Mouse (Mus musculus) heart, adult 18-20 months (tissue): Measurements from ENCODE around the gene Ldlrap1. TPM values are rescaled to one million over a fixed set of nuclear protein-coding genes. Genes with fewer than 3 reads are reported as not detected.
"Not testable (repeated sequence)": the region's sequence is repeated elsewhere in the genome, so short reads cannot be mapped to it uniquely, and the experiment has no call there.

Source experiments
- DNase-seq, 2 experiments: peaks; one replicate each; pipeline ENCODE4 v3.0.0; 2021 to 2022; ENCODE audit warnings: mixed read lengths in 1 of 2
- long read RNA-seq, 2 experiments: library from polyadenylated mRNA; stranded (forward); transcript quantifications; one replicate each; pipeline ENCODE4 v2.0.0; 2021
- total RNA-seq, 2 experiments: library from RNA; stranded (reverse); gene quantifications; 2 replicates each; pipeline ENCODE4 v1.2.3; 2021

The Ldlrap1 gene
- total RNA-seq, result 1 to 10 TPM; 7.7 to 9.8 TPM
- long read RNA-seq, experiment 1, full-length matches to known transcripts, result 12 of 13 reads
- long read RNA-seq, experiment 1, partial matches to known transcripts, result 0 of 13 reads
- long read RNA-seq, experiment 1, other reads (novel, unspliced or antisense), result 1 of 13 reads
- long read RNA-seq, experiment 2, full-length matches to known transcripts, result 3 of 5 reads
- long read RNA-seq, experiment 2, partial matches to known transcripts, result 1 of 5 reads
- long read RNA-seq, experiment 2, other reads (novel, unspliced or antisense), result 1 of 5 reads

DNA sequence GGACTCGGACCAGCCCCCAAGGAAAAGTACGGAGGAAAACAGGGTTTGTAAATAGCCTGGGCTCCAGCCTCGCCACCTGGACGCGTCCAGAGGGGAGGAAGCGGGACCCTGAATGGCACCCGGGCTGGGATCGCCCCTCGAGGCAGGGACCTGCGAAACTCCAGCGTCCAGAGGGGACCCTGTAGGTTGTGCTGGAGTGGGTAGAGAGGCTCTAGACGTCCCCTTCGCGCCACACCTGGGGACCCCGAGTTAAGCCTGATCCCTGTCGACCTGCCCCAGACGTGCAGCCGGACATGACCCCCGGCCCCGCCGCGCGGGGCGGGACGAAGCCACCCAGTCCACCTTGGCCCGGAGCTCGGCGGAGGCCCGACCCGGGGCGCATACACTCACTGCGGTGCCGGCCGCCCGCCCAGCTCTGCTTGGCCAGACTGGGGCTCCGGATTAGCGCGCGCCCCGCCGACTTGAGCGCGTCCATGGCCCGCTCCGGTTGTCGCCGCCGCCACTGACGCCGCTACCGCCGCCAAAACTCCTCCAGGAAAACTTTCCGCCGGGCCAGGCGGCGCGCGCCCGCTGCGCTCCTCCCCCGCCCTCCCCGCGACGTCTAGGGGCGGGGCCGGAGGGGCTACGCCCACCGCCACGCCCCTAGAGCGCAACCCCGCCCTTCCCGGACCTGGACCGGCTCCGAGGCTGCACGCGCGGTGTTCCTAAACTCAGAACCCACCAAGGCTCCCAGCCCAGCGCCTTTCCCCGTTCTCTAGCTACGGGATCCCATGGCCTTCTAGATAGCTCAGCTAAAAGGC lies at the start of gene Ldlrap1:
Ldlrap1 (minus strand) TSS at position 599 of the 800 bp plus-strand sequence.
- peak; percentile 88 for DNase-seq

- peak; percentile 37 to 38 for DNase-seq
These were observed 46.4 kb upstream of the Ldlrap1 start for GRCm38 (mm10) chr4:134814229-134814571.

- no peak for DNase-seq
These were observed 45.8 kb upstream of the Ldlrap1 start for GRCm38 (mm10) chr4:134813406-134814228.

DNA sequence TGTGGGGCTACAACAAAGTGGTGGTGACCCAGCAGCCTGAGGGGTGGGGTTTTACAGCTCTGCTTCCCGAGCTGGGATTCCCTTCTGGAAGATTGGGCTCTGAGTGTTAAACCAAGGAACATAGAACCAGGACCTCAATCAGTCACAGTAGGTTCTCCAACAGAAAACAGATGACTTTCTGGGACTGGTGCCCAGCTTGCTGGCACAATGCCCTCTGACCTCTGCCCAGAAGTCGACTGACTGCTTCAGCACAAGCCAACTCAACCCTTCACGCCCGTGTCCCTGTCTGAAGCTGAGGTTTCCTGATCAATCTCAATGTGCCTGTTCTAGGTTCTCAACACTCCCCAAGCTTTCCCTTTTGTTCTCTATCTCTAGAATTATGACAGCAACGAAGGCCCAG lies 36.9 kb upstream of the Ldlrap1 start:
- DNase-seq, result peak; percentile 90 to 92

DNA sequence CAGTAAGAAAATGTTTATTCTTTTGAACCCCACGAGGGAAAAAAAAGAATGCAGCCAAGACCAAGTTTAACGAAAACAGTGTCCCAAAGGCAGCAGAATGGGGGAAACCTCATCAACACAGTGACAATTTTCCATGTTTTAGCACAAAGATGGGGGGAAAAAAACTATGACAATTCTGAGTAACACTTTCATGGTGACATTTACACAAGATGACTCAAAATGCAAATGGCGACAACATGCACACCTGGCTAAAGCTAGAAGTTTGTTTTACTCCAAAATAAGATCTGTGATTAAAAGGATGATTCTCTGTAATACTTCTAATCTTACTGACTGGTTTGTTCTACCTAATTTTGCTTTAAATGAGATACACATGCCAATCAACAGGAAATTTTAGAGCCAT lies 34.9 kb upstream of the Ldlrap1 start:
- no peak for DNase-seq

- no peak for DNase-seq
These were observed 34.3 kb upstream of the Ldlrap1 start for GRCm38 (mm10) chr4:134802155-134802554.

DNA sequence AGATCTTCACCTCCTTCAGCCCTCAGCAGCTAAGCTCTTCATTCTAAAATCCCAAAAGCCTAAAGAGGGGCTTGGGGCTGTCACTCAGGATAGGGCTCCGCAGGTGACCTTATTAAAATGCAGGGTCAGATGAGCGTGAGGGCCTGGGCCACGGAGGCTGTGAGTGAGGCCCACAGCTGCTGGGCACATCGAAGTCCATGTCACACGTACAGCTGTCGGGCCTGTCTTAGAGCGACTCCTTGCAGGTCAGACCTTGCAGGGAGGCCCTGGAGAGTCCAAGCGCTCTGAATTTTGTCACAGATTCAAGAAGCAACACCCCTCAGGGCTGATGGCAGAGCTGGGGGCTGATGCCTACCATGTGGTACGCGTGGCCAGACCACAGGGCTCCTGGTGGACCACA lies 32.9 kb upstream of the Ldlrap1 start:
- no peak for DNase-seq

- DNase-seq, result no peak
These were observed 32.3 kb upstream of the Ldlrap1 start for GRCm38 (mm10) chr4:134800098-134800497.

DNA sequence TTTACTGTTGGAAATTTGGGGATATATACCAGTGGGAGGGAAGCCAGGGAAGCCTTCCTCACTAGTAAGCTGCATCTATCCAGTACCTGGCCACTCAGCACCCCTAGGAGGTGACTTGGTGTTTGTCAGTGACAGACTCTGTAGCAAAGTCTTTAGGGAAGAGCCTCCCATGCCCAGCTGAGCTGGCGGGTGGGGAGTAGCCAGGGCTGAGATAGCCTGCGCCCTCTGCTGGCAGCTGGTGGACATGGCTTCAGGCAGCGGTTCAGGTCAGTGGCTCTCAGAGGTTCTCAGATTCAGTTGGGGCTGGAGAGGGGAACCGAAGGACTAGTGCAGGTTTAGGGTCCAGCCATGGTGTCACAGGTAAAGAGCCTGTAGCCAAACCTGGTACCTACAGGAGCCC lies 31.4 kb upstream of the Ldlrap1 start:
- DNase-seq, result peak; percentile 58 to 77

- no peak for DNase-seq
These were observed 31.0 kb upstream of the Ldlrap1 start for GRCm38 (mm10) chr4:134798861-134799260.

GRCm38 (mm10) chr4:134797621-134798020 lies 29.8 kb upstream of the Ldlrap1 start:
- peak; percentile 35 for DNase-seq

DNA sequence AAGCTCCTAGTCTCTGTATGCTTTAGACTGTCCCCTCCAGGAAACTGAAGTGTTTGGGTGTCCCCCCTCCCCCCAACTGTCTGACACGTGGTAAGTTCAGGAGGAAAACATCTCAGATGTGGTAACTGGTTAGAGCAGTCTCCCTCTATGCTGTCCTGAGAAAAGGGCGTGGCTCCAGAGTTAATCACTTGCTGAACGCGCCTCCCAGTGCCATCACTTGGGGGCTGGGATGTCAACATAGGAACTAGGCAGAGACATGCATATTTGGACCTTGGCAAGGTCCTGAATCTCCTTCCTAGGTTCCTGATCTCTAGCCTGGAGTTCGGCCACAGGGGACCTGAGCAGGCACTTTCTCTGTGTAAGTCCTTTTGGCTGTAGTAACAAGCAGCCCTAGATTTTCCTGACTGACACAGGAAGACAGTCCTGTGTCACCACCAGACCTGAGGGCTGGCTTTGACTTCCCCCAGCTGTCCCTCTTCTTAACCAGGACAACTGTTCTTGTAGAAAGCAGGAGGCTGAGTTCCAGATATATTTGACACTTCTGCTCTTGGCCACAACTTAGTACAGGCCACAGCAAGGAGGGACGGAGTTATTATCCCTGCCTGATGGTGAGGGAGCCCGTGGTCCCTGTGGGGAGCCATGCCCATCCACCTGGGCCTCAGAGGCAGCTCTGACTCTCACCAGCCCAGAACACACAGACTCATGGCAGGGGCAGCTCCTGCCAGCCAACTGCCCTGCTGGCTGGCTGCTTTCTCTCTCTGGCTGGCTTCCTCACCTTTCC lies 28.9 kb upstream of the Ldlrap1 start:
- DNase-seq, result peak in 1 of 2 experiments; percentile 33

GRCm38 (mm10) chr4:134795819-134796485 lies 28.1 kb upstream of the Ldlrap1 start:
- no peak for DNase-seq

DNA sequence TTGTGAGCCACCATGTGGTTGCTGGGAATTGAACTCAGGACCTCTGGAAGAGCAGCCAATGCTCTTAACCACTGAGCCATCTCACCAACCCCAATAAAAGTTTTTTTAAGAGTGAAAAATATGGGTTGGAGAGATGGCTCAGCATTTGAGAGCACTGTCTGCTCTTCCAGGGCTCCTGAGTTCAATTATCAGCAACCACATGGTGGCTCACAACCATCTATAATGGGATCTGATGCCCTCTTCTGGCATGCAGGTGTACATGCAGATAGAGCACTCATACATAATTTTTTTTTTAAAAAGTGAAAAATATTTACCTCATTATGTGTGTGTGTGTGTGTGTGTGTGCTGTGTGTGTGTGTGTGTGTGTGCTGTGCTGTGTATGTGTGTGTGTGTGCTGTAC lies 27.1 kb upstream of the Ldlrap1 start:
- not testable (repeated sequence) for DNase-seq

DNA sequence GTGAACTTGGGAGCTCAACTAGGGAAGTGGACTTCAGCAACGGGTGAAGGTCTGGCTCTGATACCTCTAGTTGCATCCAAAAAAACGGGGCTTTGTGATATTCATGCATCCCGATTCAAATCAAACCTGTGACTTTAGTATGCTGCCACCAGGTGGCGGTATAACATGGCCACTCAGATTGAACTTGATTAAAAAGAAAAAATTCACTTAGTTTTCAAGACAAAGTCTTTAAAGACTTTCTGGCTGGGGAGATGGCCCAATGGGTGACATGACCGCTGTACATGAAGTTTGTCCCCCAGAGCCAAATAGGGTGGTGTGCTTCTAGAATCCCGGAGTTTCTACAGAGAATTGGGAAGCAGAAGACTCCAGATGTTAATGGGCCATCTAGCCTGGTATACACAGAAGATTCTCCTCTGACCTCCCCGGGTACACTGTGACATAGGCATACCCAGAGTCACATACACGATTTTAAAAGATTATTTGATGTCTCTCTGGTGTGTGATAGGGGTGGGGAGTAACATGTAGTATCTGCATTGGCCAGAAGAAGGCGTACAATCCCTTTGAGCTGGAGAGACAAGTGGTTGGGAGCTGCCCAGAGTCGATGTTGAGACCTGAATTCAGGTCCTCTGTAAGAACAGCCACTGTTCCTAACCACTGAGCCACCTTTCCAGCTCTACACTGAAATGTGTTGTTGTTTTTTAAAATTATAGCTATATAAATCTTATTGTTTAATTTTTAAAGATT lies 25.6 kb upstream of the Ldlrap1 start:
- DNase-seq, result peak; percentile 49 to 80

DNA sequence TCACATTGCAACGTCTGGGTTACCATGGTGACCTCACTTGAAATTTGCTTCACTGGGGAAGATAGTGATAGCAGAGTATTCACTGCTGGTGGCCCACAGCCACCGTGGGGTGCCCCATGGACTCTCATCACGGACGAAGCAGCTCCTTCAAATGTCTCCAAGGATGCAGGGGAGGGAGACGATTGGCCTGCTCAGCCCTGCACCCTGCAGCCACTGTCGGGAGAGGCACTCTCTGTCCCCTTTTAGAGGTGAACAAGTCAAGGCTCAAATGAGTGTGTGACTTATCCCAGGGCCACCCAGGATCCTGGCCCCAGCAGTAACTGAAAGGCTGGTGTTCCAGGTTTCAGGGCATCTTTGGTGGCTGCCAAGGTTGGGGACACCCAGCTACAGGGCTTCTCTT lies 23.9 kb upstream of the Ldlrap1 start:
- DNase-seq, result no peak

DNA sequence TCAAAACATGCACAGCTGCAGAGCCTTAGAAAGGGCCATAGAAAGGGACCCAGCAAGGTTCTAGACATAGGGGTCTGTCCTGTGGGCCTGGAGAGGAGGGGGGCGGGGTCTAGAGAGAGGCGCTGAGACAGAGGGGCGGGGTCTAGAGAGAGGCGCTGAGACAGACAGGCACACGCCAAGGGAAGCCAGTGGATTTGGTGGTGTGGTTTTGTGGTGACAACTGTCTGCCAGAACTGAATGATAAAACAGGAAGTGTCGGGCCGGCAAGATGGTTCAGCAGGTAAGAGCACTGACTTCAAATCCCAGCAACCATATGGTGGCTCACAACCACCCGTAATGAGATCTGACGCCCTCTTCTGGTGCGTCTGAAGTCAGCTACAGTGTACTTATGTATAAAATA lies 19.1 kb upstream of the Ldlrap1 start:
- no peak for DNase-seq

- no peak for DNase-seq
These were observed 16.9 kb upstream of the Ldlrap1 start for GRCm38 (mm10) chr4:134784701-134785100.

DNA sequence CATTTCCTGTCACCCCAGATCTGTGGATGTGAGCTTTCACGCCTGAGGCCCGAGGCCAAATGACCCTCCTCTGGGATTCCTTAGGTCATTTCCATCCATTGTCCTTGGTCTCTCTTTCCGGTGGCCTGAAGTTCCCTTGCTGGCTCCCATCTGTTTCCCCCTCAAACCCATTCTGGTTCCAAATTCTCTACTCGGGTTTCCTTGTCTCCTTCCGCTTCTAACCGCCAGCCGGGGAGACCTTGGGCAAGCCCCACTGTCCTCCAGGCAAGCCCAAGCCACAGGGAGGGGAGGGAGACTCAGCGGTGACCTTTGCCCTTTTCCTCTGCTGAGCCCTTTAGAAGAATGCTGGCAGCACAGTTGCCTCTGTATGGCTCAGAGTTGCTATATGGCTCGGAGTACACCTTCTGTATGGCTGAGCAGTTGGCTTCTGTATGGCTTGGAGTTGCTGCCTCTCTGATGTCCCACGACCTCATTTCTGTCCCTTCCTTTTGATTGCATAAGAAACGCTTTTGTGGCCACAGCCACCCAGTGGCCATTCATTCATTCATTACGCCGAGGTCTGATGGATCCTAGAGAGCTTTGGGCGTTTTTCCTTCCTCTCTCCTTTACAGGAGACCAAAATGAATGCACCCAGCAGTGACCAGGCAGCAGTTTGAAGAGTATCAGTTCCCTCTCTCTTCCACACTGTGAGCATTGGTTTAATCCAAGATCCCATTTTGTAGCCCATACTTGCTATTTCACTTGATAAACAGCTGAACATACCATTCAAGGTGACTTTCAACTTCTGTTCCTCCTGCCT lies 11.5 kb upstream of the Ldlrap1 start:
- DNase-seq, result peak; percentile 60 to 87

DNA sequence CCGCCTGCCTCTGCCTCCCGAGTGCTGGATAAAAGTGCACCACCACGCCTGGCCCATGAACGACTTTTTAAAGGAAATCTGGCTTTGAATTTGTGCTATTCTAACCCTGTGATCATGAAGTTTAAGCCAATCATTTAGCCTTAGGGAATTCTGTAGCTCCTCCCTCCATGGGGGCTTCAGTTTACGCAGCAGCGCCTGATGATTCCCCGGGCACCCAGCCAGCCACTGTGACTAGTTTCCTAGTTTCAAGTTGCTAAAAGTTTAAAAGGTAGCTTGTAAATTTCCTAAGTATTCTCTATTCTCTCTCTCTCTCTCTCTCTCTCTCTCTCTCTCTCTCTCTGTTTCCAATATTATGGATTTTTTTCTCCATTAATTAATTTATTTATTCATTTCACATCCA lies 8.4 kb upstream of the Ldlrap1 start:
- DNase-seq, result no peak
